Mouse (Mus musculus): ENCODE measurements around the gene Srebf1.

DNA sequence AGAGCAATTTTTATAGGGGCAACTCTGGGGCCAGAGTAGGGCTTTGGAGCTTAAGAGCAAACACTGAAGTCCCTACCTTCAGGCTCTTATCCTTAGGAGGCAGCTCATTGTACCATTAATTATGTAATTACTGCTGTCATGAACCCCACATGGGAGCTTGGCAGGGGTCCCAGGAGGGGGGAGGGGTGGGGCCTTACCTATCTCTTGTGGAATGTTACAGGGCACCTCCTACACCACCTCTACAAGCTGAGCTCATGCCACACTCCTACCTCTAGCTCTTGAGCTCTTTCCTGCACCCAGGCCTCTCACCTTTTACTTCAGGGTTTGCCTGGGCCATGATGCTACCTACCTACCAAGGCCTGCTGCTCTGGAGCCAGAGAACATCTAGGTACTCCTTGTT lies 43.9 kb downstream of the Srebf1 start:
- TF ChIP-seq GATA1 (IDR thresholded peaks at IDR 0.05; ENCODE audit: low read length) (no peak), TAL1 (IDR thresholded peaks at IDR 0.05; ENCODE audit: low read length) (no peak)

All from erythroblast, embryonic 14.5 days (primary cell).